Mouse (Mus musculus): ENCODE measurements at regions not wholly inside any gene's neighbourhood (a gene's known extent, or its start where the extent isn't known, plus 50 kb on each side); places are given as distances from the start of the nearest gene placed in this dataset.

GRCm38 (mm10) chr10:83963779-83964643, 241.3 kb downstream of the 1500009L16Rik start:
- no peak for DNase-seq (ENCODE audit: low spot score in 2 of 2)

- DNase-seq (ENCODE audit: low spot score in 2 of 2): no peak
These were observed 242.2 kb downstream of the 1500009L16Rik start for GRCm38 (mm10) chr10:83964838-83965237.

GRCm38 (mm10) chr10:83970501-83970900, 247.8 kb downstream of the 1500009L16Rik start:
- no peak for DNase-seq (ENCODE audit: low spot score in 2 of 2)

- no peak for DNase-seq (ENCODE audit: low spot score in 2 of 2)
These were observed 251.9 kb downstream of the 1500009L16Rik start for GRCm38 (mm10) chr10:83974548-83974947.

- no peak for DNase-seq (ENCODE audit: low spot score in 2 of 2)
These were observed 253.9 kb downstream of the 1500009L16Rik start for GRCm38 (mm10) chr10:83976548-83976947.

- no peak for DNase-seq (ENCODE audit: low spot score in 2 of 2)
These were observed 257.3 kb downstream of the 1500009L16Rik start for GRCm38 (mm10) chr10:83979930-83980329.

- DNase-seq (ENCODE audit: low spot score in 2 of 2): no peak
These were observed 262.2 kb downstream of the 1500009L16Rik start for GRCm38 (mm10) chr10:83984697-83985415.

- no peak for DNase-seq (ENCODE audit: low spot score in 2 of 2)
These were observed 270.1 kb downstream of the 1500009L16Rik start for GRCm38 (mm10) chr10:83992577-83993305.

GRCm38 (mm10) chr10:83995026-83995600, 272.4 kb downstream of the 1500009L16Rik start:
- DNase-seq (ENCODE audit: low spot score in 2 of 2): no peak

- peak; percentile 72 to 75 for DNase-seq (ENCODE audit: low spot score in 2 of 2)
These were observed 273.2 kb downstream of the 1500009L16Rik start for GRCm38 (mm10) chr10:83995913-83996312.

- no peak for DNase-seq (ENCODE audit: low spot score in 2 of 2)
These were observed 273.8 kb downstream of the 1500009L16Rik start for GRCm38 (mm10) chr10:83996489-83996888.

GRCm38 (mm10) chr10:84000436-84001208, 278.0 kb downstream of the 1500009L16Rik start:
- no peak for DNase-seq (ENCODE audit: low spot score in 2 of 2)

- DNase-seq (ENCODE audit: low spot score in 2 of 2): no peak
These were observed 280.1 kb downstream of the 1500009L16Rik start for GRCm38 (mm10) chr10:84002744-84003143.

GRCm38 (mm10) chr10:84003601-84004149, 281.0 kb downstream of the 1500009L16Rik start:
- DNase-seq (ENCODE audit: low spot score in 2 of 2): no peak

GRCm38 (mm10) chr10:84008923-84009322, 286.3 kb downstream of the 1500009L16Rik start:
- DNase-seq (ENCODE audit: low spot score in 2 of 2): no peak

- DNase-seq (ENCODE audit: low spot score in 2 of 2): peak in 1 of 2 experiments; percentile 70
These were observed 296.7 kb downstream of the 1500009L16Rik start for GRCm38 (mm10) chr10:84019381-84019780.

GRCm38 (mm10) chr10:84020023-84020620, 297.5 kb downstream of the 1500009L16Rik start:
- peak; percentile 44 to 81 for DNase-seq (ENCODE audit: low spot score in 2 of 2)

GRCm38 (mm10) chr10:84021167-84022120, 298.8 kb downstream of the 1500009L16Rik start:
- no peak for DNase-seq (ENCODE audit: low spot score in 2 of 2)

GRCm38 (mm10) chr10:84024294-84024693, 301.6 kb downstream of the 1500009L16Rik start:
- no peak for DNase-seq (ENCODE audit: low spot score in 2 of 2)
